Mouse (Mus musculus): ENCODE results near the gene Dhx34.
"Not testable (repeated sequence)": the region's sequence is repeated elsewhere in the genome, so short reads cannot be mapped to it uniquely, and the experiment has no call there.

Gene Dhx34

DNA sequence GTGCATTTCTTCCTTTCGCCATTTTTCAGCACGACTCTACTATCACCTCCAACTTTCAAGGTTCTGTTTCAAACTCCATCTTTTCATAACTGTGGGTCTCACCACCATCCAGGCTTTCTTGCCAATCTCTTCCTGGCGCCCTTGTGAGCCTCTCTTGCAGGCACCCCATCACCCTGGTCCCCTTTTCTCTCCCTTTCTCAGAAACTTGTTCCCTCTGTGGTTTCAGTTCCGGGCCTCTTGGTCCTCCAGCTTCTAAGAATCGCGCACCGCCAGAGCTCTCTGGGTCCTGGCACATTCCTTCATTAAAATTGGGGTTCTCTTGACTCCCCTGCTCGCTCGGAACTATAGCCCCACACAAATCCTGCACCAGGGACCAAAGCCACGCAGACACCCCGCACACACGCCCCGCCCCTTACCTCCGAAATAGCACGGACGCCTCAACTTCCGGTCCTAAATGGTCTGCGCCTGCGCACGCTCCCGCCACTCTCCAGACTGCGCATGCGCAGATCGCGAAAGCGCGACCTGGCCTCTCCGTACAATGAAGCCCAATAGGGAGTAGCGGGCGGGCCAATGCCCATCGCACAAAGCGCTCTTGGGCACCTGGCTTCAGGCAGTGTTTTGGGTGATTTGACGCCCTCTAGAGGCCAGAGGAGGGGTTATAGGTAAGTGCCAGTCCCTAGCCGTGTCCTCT, at the start of gene Dhx34:
TSS of gene Dhx34 (minus strand) at position 456 of the 691 bp plus-strand sequence.
- peak; percentile 96 to 97 for DNase-seq (ENCODE audit: low spot score in 2 of 2)

DNA sequence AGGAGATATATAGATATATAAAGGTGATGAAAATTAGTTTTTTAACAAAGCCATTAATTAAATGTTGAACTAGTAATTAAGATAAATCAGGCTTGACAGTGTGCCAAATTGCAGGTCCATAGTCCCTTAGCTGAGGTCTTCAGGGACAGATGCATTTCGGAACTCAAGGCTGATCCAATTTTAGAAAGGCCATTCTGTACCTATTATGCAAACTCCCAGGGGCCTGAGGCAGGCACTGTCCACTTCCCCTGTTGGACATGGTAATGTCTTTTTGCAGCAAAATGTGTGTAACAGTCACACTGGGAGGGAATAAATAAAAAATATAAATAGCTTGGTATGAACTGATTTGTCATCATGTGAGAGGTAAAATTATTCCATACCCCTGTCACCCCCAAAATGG, 49.3 kb upstream of the Dhx34 start:
- DNase-seq (ENCODE audit: low spot score in 2 of 2), result no peak

- DNase-seq (ENCODE audit: low spot score in 2 of 2), result not testable (repeated sequence)
These were observed 44.8 kb upstream of the Dhx34 start for GRCm38 (mm10) chr7:16266593-16266992.

- DNase-seq (ENCODE audit: low spot score in 2 of 2), result no peak
These were observed 44.0 kb upstream of the Dhx34 start for GRCm38 (mm10) chr7:16265856-16266255.

DNA sequence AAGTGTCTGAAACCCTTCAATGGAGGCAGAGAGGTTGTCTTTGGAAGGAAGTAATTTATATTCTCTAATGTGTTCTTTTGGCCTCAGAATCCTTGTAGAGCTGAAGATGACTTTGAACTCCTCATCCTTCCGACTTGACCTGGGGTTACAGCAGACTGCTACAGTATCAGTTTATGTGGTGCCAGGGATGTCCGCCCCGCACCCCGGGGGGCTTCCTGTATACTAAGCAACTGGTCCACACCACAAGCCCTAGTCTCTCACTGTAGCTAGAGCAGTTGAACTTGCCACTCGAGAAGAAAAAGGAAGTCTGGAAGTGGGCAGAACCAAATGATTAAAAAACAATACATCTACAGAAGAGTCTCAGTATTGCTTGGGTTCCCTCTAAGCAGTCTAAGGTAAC, 42.0 kb upstream of the Dhx34 start:
- no peak for DNase-seq (ENCODE audit: low spot score in 2 of 2)

DNA sequence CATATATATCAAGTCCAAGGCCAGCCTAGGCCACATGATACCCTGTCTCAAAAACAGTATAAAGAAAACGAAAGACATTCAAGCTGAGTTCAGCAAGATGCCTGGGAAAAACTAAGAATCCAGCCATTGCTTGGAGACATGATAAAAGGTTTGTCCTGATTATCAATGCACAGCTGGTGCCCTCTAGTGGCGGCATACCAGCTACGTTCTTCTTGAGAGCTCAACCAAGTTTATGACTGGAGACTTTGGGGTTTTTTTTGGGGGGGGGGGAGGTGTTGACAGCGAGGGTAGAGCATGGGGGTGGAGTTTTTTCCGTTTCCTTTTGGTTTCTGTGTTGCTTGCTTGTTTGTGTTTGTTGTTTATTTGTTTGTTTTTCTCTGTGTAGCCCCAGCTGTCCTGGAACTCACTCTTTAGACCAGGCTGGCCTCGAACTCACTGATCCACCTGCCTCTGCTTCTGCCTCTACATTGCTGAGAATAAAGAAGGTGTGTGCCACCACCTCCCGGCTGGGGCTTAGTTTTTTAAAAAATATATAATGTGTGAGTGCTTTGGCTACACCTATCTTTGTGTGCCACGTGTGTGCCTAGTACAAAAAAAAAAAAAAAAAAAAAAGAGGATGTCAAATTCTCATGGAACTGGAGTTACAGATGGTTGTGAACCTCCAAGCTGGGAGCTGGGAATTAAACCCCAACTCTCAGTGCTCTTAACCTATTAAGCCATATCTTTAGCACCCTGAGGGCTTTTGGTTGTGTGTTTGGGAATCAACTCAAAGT, 41.4 kb upstream of the Dhx34 start:
- DNase-seq (ENCODE audit: low spot score in 2 of 2), result peak; percentile 72 to 82

GRCm38 (mm10) chr7:16261097-16261496, 39.3 kb upstream of the Dhx34 start:
- no peak for DNase-seq (ENCODE audit: low spot score in 2 of 2)

DNA sequence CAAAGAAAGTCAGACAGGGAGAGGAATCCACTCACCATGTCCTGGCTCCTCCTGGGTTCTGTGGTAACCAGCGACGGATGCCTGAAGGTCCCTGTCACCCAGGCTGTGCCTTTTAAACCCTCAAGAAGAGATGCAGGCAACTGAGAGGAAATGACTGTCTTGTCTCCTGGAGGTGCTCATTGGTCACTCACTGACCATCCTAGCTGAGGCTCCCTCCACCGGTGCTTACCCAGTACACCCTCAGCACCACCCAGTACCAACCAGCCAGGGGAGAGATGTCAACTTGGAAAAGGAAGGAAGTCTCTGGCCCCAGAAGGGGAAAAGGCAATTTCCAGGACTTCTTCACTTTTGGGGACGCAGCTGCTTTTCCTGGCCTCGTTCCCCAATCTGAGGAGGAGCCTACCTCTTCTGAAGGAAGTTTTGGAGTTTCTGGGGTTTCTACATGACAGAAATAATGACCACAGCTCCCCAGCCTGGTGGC, 37.3 kb upstream of the Dhx34 start, which contains the start of gene C5ar1:
TSS of gene C5ar1 (minus strand) at position 431 of the 481 bp plus-strand sequence.
- no peak for DNase-seq (ENCODE audit: low spot score in 2 of 2)

DNA sequence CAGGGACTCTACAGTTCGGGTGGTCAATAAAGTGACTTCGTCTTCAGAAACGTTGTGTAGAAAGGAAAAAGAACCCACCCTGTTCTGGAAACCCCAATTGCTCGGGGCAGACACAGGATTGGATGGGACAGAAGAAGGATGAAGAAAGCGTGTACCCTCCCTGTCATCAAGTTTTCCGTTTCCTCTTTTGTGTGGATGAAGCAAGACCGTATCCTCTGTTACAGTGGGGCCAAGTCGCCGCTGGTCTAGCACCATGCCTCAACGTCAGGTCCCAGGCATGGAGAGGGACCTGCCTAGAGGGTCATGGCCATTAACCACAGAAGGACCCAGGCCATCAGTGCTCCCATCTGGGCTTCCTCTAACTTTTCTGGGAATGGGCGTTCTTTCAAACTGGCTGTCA, 36.0 kb upstream of the Dhx34 start:
- no peak for DNase-seq (ENCODE audit: low spot score in 2 of 2)

DNA sequence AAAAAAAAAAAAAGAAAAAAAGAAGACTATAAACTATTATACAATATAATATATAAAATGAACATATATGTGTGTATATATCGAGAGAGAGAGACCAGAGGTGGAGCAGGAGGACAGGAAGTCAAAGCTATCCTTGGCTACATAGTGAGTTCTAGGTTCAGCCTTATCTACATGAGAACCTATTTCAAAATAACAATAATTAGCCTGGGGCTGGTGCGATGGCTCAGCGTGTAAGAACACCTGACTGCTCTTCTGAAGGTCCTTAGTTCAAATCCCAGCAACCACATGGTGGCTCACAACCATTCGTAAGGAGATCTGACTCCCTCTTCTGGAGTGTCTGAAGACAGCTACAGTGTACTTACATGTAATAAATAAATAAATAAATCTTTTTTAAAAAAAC, 34.1 kb upstream of the Dhx34 start:
- DNase-seq (ENCODE audit: low spot score in 2 of 2), result not testable (repeated sequence)

- DNase-seq (ENCODE audit: low spot score in 2 of 2), result no peak
These were observed 32.4 kb upstream of the Dhx34 start for GRCm38 (mm10) chr7:16254195-16254594.

- DNase-seq (ENCODE audit: low spot score in 2 of 2), result peak; percentile 29 to 51
These were observed 28.9 kb upstream of the Dhx34 start for GRCm38 (mm10) chr7:16250687-16251086.

- no peak for DNase-seq (ENCODE audit: low spot score in 2 of 2)
These were observed 24.1 kb upstream of the Dhx34 start for GRCm38 (mm10) chr7:16245958-16246357.

GRCm38 (mm10) chr7:16244067-16244466, 22.2 kb upstream of the Dhx34 start, which contains the start of gene C5ar2:
C5ar2 (minus strand) TSS chr7:16244154.
- peak; percentile 32 to 54 for DNase-seq (ENCODE audit: low spot score in 2 of 2)

- no peak for DNase-seq (ENCODE audit: low spot score in 2 of 2)
These were observed 20.4 kb upstream of the Dhx34 start for GRCm38 (mm10) chr7:16242198-16242597.

GRCm38 (mm10) chr7:16241787-16242186, 19.9 kb upstream of the Dhx34 start:
- DNase-seq (ENCODE audit: low spot score in 2 of 2), result no peak

DNA sequence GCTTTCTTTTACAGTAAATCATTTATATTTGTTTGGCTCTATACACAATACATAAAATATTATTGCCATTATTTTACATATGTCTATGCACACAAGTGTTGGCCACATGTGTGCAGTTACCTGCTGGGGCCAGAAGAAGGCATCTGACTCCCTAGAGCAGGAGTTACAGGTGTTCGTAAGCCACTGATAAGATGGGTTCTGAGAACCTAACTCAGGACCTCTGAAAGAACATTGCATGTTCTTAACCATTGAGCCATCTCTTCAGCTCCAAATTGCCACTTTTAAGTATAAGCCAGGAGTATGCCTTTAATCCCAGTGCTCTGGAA, 19.1 kb upstream of the Dhx34 start:
- DNase-seq (ENCODE audit: low spot score in 2 of 2), result no peak

- DNase-seq (ENCODE audit: low spot score in 2 of 2), result no peak
These were observed 18.6 kb upstream of the Dhx34 start for GRCm38 (mm10) chr7:16240281-16240977.

GRCm38 (mm10) chr7:16239554-16239997, 17.7 kb upstream of the Dhx34 start:
- peak; percentile 89 to 90 for DNase-seq (ENCODE audit: low spot score in 2 of 2)

DNA sequence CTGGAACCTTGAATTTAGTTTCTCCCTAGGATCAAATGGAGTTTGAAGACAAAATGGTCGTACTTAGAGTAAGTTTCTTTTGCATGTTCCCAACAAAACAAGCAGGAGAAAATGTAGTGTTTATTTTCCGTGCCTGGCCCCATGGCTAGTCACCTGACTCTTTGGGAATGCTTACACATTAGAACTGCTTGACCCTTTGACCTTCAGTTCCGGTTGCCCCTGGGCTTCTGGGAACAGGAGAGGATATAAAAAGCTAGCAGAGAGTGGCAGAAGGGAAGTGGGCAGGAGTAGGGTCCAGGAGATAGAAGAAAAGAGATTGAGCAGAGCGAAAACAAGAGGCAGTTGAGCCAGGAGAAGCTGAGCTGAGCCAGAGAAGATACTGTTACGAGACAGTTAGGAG, 8.0 kb upstream of the Dhx34 start:
- DNase-seq (ENCODE audit: low spot score in 2 of 2), result no peak

DNA sequence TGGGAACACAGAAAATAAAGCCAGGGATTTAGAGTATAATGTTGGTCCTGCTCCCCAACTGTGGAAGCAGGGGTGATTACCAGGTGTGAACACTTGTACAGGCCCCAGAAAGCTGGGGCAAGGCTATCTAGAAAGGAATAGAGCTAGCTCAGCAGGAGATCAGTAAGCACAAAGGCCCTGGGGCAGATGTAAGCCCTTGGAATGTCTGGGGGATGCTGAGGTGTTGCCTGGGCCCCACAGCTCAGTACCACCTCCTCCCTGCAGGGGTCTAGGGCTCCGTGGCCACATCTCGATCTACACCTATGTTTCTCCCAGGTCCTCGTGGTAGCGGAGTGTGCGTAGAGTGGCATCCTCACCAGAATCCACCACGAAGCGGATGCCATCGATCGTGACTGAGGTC, 7.9 kb downstream of the Dhx34 start:
- DNase-seq (ENCODE audit: low spot score in 2 of 2), result no peak

DNA sequence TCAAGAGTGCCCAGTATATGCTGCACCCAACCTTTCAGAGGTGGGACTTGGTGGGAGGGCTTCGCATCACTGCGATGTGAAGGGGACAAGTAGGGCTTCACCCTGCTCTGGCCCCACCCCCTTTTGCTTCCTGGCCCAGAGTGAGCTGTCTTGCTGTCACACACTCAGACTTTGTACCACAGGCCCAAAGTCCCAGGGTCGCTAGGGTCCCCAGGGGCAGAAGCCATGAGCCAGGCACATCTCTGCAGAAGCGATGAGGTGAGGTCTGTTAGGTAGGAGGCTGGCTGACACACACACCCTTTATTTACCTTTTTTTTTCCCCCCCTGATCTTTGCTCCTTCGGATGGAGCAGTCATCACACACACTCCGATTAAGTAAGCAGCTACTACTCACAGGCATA, 8.6 kb downstream of the Dhx34 start:
- DNase-seq (ENCODE audit: low spot score in 2 of 2), result no peak
